Mouse (Mus musculus) liver, embryonic 14.5 days (tissue): ENCODE measurements around the gene St5. TPM values are rescaled to one million over a fixed set of nuclear protein-coding genes. Genes with fewer than 3 reads are reported as not detected.

Source experiments
- ATAC-seq: fragments of 200-750 bp; cut with Nextera tagmentation; 2 replicates; pipeline ENCODE4 v1.8.0; 2017; ENCODE audit warnings: moderate number of reproducible peaks, mild to moderate bottlenecking, moderate library complexity; ENCODE audit not compliant: insufficient read depth
- DNase-seq, 3 experiments: peaks; one replicate each; pipeline ENCODE4 v3.0.0-alpha.2; 2012 to 2013; ENCODE audit warnings: low read depth in 3 of 3, low spot score in 3 of 3
- H3K27ac ChIP-seq: fragments of 300-500 bp; sonication (generic); 2 replicates; pipeline ENCODE4 v1.5.1; 2014; ENCODE audit warnings: moderate library complexity, mild to moderate bottlenecking, control low read depth, inconsistent platforms
- H3K27me3 ChIP-seq: fragments of 300-500 bp; sonication (generic); 2 replicates; pipeline ENCODE4 v1.6.1; 2014; ENCODE audit warnings: mild to moderate bottlenecking, low read length, moderate library complexity; ENCODE audit not compliant: control insufficient read depth, insufficient read depth
- H3K36me3 ChIP-seq: fragments of 300-500 bp; sonication (generic); replicated peaks from 2 replicates; pipeline ENCODE4 v1.6.1; 2014; ENCODE audit warnings: low read depth; ENCODE audit not compliant: control insufficient read depth, insufficient read depth
- H3K4me1 ChIP-seq, 2 experiments: fragments of 200-500 bp in 1 of 2; fragments of 300-500 bp in 1 of 2; sonication (generic) in 1 of 2; replicated peaks; 2 replicates each; pipeline ENCODE4 v1.6.1; 2012 to 2014; ENCODE audit warnings: antibody characterized with exemption in 1 of 2, inconsistent platforms in 1 of 2, low read length in 1 of 2; ENCODE audit not compliant: control insufficient read depth in 2 of 2, insufficient read depth in 2 of 2
- H3K4me2 ChIP-seq: fragments of 300-500 bp; sonication (generic); 2 replicates; pipeline ENCODE4 v1.6.1; 2014; ENCODE audit warnings: low read depth, mild to moderate bottlenecking, control low read depth, moderate library complexity
- H3K4me3 ChIP-seq, 2 experiments: fragments of 200-500 bp in 1 of 2; fragments of 300-500 bp in 1 of 2; sonication (generic) in 1 of 2; 2 replicates each; pipeline ENCODE4 v1.5.1; 2012 to 2014; ENCODE audit warnings: low read depth in 2 of 2, low read length in 2 of 2, mild to moderate bottlenecking in 2 of 2, control low read depth in 1 of 2, inconsistent platforms in 1 of 2, moderate library complexity in 1 of 2; ENCODE audit not compliant: insufficient read depth in 1 of 2
- H3K9ac ChIP-seq: fragments of 300-500 bp; sonication (generic); replicated peaks from 2 replicates; pipeline ENCODE4 v1.6.1; 2014; ENCODE audit warnings: mild to moderate bottlenecking, control low read depth, moderate library complexity
- H3K9me3 ChIP-seq: fragments of 300-500 bp; sonication (generic); 2 replicates; pipeline ENCODE4 v1.6.1; 2016; ENCODE audit warnings: low read length, mixed read lengths; ENCODE audit not compliant: control insufficient read depth
- CTCF ChIP-seq: IDR thresholded peaks from 2 replicates; pipeline ENCODE4 v1.5.1; 2016; ENCODE audit warnings: antibody characterized with exemption, low read depth, control low read depth
- EP300 ChIP-seq: IDR thresholded peaks from 2 replicates; pipeline ENCODE4 v1.6.1; 2016; ENCODE audit warnings: antibody characterized with exemption, low read depth
- WGBS: fragments of 180-500 bp; shearing (Covaris S2); extraction: QIAGEN DNeasy Blood & Tissue Kit; methylation state at CpG from one replicate; pipeline ENCODE4 v1.1.7; 2014; ENCODE audit not compliant: insufficient replicate concordance; 5-methylcytosine and 5-hydroxymethylcytosine counted together
- polyA plus RNA-seq, 2 experiments: library from polyadenylated mRNA; depleted of rRNA in 1 of 2; stranded (reverse) in 1 of 2; unstranded in 1 of 2; fragments of >200 nt; fragmentation: Nextera tagmentation in 1 of 2; extraction: Ambion mirVana in 1 of 2; gene quantifications; 2 replicates each; pipeline versions ENCODE4 v1.2.1 to v1.2.3; 2012 to 2014

St5 gene
- polyA plus RNA-seq (2012; rRNA removed) (14.0 and 20.6 TPM in 2 replicates), polyA plus RNA-seq (2014; fragmentation: Nextera tagmentation; extraction: Ambion mirVana) (13.8 and 18.0 TPM in 2 replicates)

- no peak for TF ChIP-seq CTCF
- TF ChIP-seq EP300, result no peak
These were observed at the start of gene St5, which contains the start of gene Akip1 for GRCm38 (mm10) chr7:109703190-109704015. TSS of gene St5 (minus strand) at chr7:109703605. TSS of gene Akip1 (plus strand) at chr7:109703690.

GRCm38 (mm10) chr7:109752008-109752925 is 48.9 kb upstream of the St5 start, which contains the start of gene Tmem9b:
TSS of gene Tmem9b (minus strand) at chr7:109752875.
- TF ChIP-seq EP300 (no peak), CTCF (peak; percentile 34; the same call in 1 of the 2 replicates)
- H3K36me3 ChIP-seq, result no peaks in the 10 kb centered on the region
- ATAC-seq (peak; percentile 93), DNase-seq (peak; percentile 44 to 57 (median 56))
- peak within 1 kb of the TSS; percentile 94 for H3K9ac ChIP-seq
- H3K4me2 ChIP-seq, result peak within 1 kb of the TSS; percentile 95
- peaks cover 14% of the 10 kb centered on the region in 2 experiments for H3K4me1 ChIP-seq
- H3K27me3 ChIP-seq, result no peaks in the 10 kb centered on the region
- H3K4me3 ChIP-seq, result peak within 1 kb of the TSS; percentile 77 to 85
- peak within 1 kb of the TSS; percentile 47 for H3K27ac ChIP-seq
- H3K9me3 ChIP-seq, result no peaks in the 10 kb centered on the region
- under 1% methylated on average over 71 of the region's 74 CpGs for WGBS

More at GRCm38 (mm10) chr7:109703190-109704015, at the start of gene St5, which contains the start of gene Akip1:
- Histone ChIP-seq H3K9me3 (no peaks in the 10 kb centered on the region), H3K9ac (peak within 1 kb of the TSS; percentile 89), H3K4me3 (peak within 1 kb of the TSS; percentile 76 to 83), H3K36me3 (peaks cover 6% of the 10 kb centered on the region), H3K27ac (peak within 1 kb of the TSS; percentile 69), H3K27me3 (no peaks in the 10 kb centered on the region), H3K4me2 (peak within 1 kb of the TSS; percentile 92), H3K4me1 (peaks cover 16 to 26% of the 10 kb centered on the region in 2 experiments)
- DNase-seq (peak; percentile 86 to 89 (median 88)), ATAC-seq (peak; percentile 92)
- WGBS, result under 1% methylated on average over 59 of the region's 61 CpGs

GRCm38 (mm10) chr7:109751427-109752007 is 48.1 kb upstream of the St5 start:
- Histone ChIP-seq H3K4me3 (peak overlapping the region; percentile 77 to 85), H3K36me3 (no peaks in the 10 kb centered on the region), H3K4me2 (peak overlapping the region; percentile 95), H3K27ac (peak overlapping the region; percentile 47), H3K4me1 (peaks cover 14% of the 10 kb centered on the region in 2 experiments), H3K9ac (peak overlapping the region; percentile 94), H3K27me3 (no peaks in the 10 kb centered on the region), H3K9me3 (no peaks in the 10 kb centered on the region)
- TF ChIP-seq CTCF, result no peak
- TF ChIP-seq EP300, result no peak
- 2% methylated on average over 13 of the region's 13 CpGs for WGBS
- DNase-seq (peak in 1 of 3 experiments; percentile 12), ATAC-seq (peak; percentile 49; the same call in 1 of the 2 replicates)

GRCm38 (mm10) chr7:109747747-109748146 is 44.3 kb upstream of the St5 start:
- ATAC-seq, result no peak
- no peaks in the 10 kb centered on the region for H3K27me3 ChIP-seq
- H3K9ac ChIP-seq, result no peak overlapping the region
- H3K4me1 ChIP-seq, result peaks cover 6 to 9% of the 10 kb centered on the region in 2 experiments
- no peak overlapping the region for H3K4me3 ChIP-seq
- no peak overlapping the region for H3K27ac ChIP-seq
- no peaks in the 10 kb centered on the region for H3K9me3 ChIP-seq
- DNase-seq, result no peak
- no peak overlapping the region for H3K4me2 ChIP-seq
- 74% methylated on average over 1 of the region's 1 CpGs for WGBS
- TF ChIP-seq EP300 (no peak), CTCF (no peak; the same call in 1 of the 2 replicates)
- peaks cover 7% of the 10 kb centered on the region for H3K36me3 ChIP-seq
